Mouse (Mus musculus) forebrain, embryonic 10.5 days (tissue): ENCODE measurements around the gene Zeb2. TPM values are rescaled to one million over a fixed set of nuclear protein-coding genes. Genes with fewer than 3 reads are reported as not detected.
A peak's percentile ranks its signal among the peaks of the same experiment; 100 is the strongest.

ENCODE experiments used
- DNase-seq: peaks from one replicate; pipeline ENCODE4 v3.0.0-alpha.2; 2017; ENCODE audit warnings: low spot score; ENCODE audit errors: extremely low spot score
- H3K27ac ChIP-seq: fragments of 300-500 bp; sonication (generic); 2 replicates; pipeline ENCODE4 v1.5.1; 2016; ENCODE audit warnings: mild to moderate bottlenecking
- H3K27me3 ChIP-seq: fragments of 300-500 bp; sonication (generic); 2 replicates; pipeline ENCODE4 v1.6.1; 2016; ENCODE audit warnings: mild to moderate bottlenecking; ENCODE audit not compliant: poor library complexity, severe bottlenecking
- H3K36me3 ChIP-seq: fragments of 300-500 bp; sonication (generic); replicated peaks from 2 replicates; pipeline ENCODE4 v1.6.1; 2016; ENCODE audit warnings: mild to moderate bottlenecking, moderate library complexity
- H3K4me1 ChIP-seq: fragments of 300-500 bp; sonication (generic); 2 replicates; pipeline ENCODE4 v1.6.1; 2016
- H3K4me3 ChIP-seq: fragments of 300-500 bp; sonication (generic); 2 replicates; pipeline ENCODE4 v1.5.1; 2016; ENCODE audit warnings: mild to moderate bottlenecking, moderate library complexity
- H3K9me3 ChIP-seq: fragments of 300-500 bp; sonication (generic); 2 replicates; pipeline ENCODE4 v1.6.1; 2016; ENCODE audit warnings: mild to moderate bottlenecking, moderate library complexity
- WGBS: fragments of 180-500 bp; shearing (Covaris S2); methylation state at CpG from one replicate; pipeline ENCODE4 v1.1.7; 2016; 5-methylcytosine and 5-hydroxymethylcytosine counted together
- polyA plus RNA-seq: library from polyadenylated mRNA; unstranded; fragments of >200 nt; fragmentation: Nextera tagmentation; extraction: Ambion mirVana; gene quantifications from 2 replicates; pipeline ENCODE4 v1.2.1, GENCODE M21; 2016

The Zeb2 gene
- polyA plus RNA-seq, 1 experiment from 2014 or later, result 30.2 TPM

- no peak for DNase-seq
- Histone ChIP-seq H3K4me3 (no peak overlapping the region), H3K4me1 (peaks cover 59% of the 10 kb centered on the region), H3K27me3 (no peaks in the 10 kb centered on the region), H3K9me3 (no peaks in the 10 kb centered on the region), H3K36me3 (peaks cover 28% of the 10 kb centered on the region), H3K27ac (peak overlapping the region; percentile 63)
- 33% methylated on average over 15 of the region's 15 CpGs for WGBS
Observed at GRCm38 (mm10) chr2:45088435-45089250, 28.6 kb downstream of the Zeb2 start.

DNA sequence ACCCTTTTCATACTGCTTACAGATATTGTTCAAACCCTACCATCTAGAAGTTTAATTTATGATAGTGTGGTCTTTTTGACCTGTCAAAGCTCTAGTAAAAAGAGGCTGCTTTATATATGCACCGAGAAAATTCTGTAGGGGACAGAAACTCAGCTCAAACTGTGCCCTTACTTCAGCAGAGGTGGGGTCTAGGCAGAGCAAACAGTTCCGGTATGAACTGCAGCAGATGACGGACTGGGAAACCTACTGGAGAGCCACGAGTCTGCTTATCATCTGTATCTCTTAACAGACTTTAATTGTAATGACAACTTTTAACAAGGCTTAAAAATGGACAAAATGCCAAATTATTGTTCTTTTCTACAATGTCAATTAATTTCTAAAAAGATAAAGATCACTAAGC lies 30.0 kb downstream of the Zeb2 start:
- no peaks in the 10 kb centered on the region for H3K9me3 ChIP-seq
- H3K4me3 ChIP-seq, result no peak overlapping the region
- 73% methylated on average over 4 of the region's 4 CpGs for WGBS
- no peak for DNase-seq
- H3K4me1 ChIP-seq, result peaks cover 67% of the 10 kb centered on the region
- no peak overlapping the region for H3K27ac ChIP-seq
- no peaks in the 10 kb centered on the region for H3K27me3 ChIP-seq
- H3K36me3 ChIP-seq, result peaks cover 24% of the 10 kb centered on the region

DNA sequence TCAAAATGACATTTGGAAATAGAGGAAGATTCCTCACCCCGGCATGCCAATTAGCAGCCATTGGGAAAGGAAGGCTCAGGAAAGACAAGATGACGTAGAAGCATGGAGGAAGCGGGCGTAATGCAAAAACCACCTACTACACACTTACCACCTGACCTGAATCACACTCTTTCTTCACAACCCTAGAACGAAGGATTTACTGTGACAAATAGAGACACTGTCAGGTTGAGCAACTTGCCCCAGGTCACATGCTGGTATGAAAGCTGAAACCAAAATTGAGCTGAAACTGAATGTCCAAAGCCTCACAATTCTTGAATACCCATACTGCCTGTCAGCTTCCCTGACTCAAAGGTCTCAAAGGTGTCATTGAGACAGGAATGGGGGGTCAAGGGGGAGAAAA lies 31.5 kb downstream of the Zeb2 start:
- Histone ChIP-seq H3K27me3 (no peaks in the 10 kb centered on the region), H3K9me3 (no peaks in the 10 kb centered on the region), H3K27ac (no peak overlapping the region), H3K36me3 (peaks cover 12% of the 10 kb centered on the region), H3K4me1 (peaks cover 70% of the 10 kb centered on the region), H3K4me3 (no peak overlapping the region)
- no peak for DNase-seq
- WGBS, result 87% methylated on average over 5 of the region's 5 CpGs

- Histone ChIP-seq H3K4me1 (peaks cover 48% of the 10 kb centered on the region), H3K4me3 (no peak overlapping the region), H3K9me3 (no peaks in the 10 kb centered on the region), H3K27me3 (no peaks in the 10 kb centered on the region), H3K36me3 (peaks cover 17% of the 10 kb centered on the region), H3K27ac (no peak overlapping the region)
- no peak for DNase-seq
- 80% methylated on average over 10 of the region's 10 CpGs for WGBS
Observed at GRCm38 (mm10) chr2:45083042-45083441, 34.2 kb downstream of the Zeb2 start.

DNA sequence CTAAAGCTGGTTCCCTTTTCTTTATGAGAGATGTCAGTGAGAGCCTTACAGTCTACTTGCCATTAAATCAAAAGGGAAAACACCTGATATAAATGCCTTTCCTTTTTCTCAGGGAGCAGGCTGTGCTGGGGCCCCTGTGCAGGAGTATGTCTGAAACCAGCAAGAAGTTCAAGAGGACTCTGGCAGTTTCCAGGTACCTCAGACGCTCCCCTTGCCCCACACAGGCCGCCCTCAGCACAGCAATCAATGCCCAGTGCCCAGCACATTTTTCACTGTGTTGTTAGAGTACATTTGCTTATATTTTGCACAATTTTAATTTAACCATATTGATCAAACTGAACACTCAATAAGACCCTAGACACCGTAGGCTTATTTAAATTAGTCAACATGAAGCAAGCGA lies 35.6 kb downstream of the Zeb2 start:
- H3K4me3 ChIP-seq, result no peak overlapping the region
- WGBS, result 80% methylated on average over 4 of the region's 4 CpGs
- H3K36me3 ChIP-seq, result peaks cover 29% of the 10 kb centered on the region
- H3K9me3 ChIP-seq, result no peaks in the 10 kb centered on the region
- no peak overlapping the region for H3K27ac ChIP-seq
- DNase-seq, result no peak
- no peaks in the 10 kb centered on the region for H3K27me3 ChIP-seq
- H3K4me1 ChIP-seq, result peaks cover 36% of the 10 kb centered on the region

- H3K36me3 ChIP-seq, result peaks cover 19% of the 10 kb centered on the region
- no peak for DNase-seq
- no peak overlapping the region for H3K27ac ChIP-seq
- peaks cover 48% of the 10 kb centered on the region for H3K4me1 ChIP-seq
- WGBS, result 73% methylated on average over 3 of the region's 3 CpGs
- H3K9me3 ChIP-seq, result no peaks in the 10 kb centered on the region
- no peaks in the 10 kb centered on the region for H3K27me3 ChIP-seq
- H3K4me3 ChIP-seq, result no peak overlapping the region
Observed at GRCm38 (mm10) chr2:45077938-45078487, 39.2 kb downstream of the Zeb2 start.

DNA sequence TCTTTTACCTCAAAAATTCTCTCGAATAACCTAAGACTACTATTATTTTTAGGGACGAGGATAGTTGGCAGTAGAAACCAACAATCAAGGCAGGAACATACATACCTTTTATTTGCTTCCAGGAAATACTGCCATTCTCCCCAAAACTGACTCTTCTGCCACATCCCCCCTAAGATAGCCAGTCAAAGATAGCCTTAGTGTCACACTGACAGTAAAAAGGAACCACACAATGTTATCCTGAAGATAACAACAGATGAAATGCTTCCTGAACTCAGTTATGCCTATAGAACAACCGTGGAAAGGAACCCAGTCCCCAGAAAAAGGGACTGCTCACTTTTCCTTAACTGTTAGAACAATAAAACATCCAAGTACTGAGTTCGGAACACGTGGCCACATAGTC lies 39.8 kb downstream of the Zeb2 start:
- no peaks in the 10 kb centered on the region for H3K9me3 ChIP-seq
- no peaks in the 10 kb centered on the region for H3K27me3 ChIP-seq
- 84% methylated on average over 5 of the region's 5 CpGs for WGBS
- peaks cover 19% of the 10 kb centered on the region for H3K36me3 ChIP-seq
- no peak overlapping the region for H3K4me3 ChIP-seq
- no peak overlapping the region for H3K27ac ChIP-seq
- peaks cover 50% of the 10 kb centered on the region for H3K4me1 ChIP-seq
- DNase-seq, result no peak

- Histone ChIP-seq H3K36me3 (peaks cover 12% of the 10 kb centered on the region), H3K9me3 (no peaks in the 10 kb centered on the region), H3K4me3 (no peak overlapping the region), H3K27me3 (no peaks in the 10 kb centered on the region), H3K4me1 (peaks cover 72% of the 10 kb centered on the region), H3K27ac (peak overlapping the region; percentile 36)
- 13% methylated on average over 6 of the region's 6 CpGs for WGBS
- no peak for DNase-seq
Observed at GRCm38 (mm10) chr2:45073025-45073424, 44.2 kb downstream of the Zeb2 start.

- 76% methylated on average over 5 of the region's 5 CpGs for WGBS
- Histone ChIP-seq H3K4me1 (peaks cover 85% of the 10 kb centered on the region), H3K27me3 (no peaks in the 10 kb centered on the region), H3K27ac (no peak overlapping the region), H3K9me3 (no peaks in the 10 kb centered on the region), H3K4me3 (no peak overlapping the region), H3K36me3 (0 out of 2 replicates have a peak, but pooled peaks cover 2% of the 10 kb centered on the region)
- no peak for DNase-seq
Observed at GRCm38 (mm10) chr2:45071296-45071695, 45.9 kb downstream of the Zeb2 start.

- Histone ChIP-seq H3K4me1 (peaks cover 83% of the 10 kb centered on the region), H3K4me3 (no peak overlapping the region), H3K36me3 (0 out of 2 replicates have a peak, but pooled peaks cover 2% of the 10 kb centered on the region), H3K9me3 (no peaks in the 10 kb centered on the region), H3K27ac (no peak overlapping the region), H3K27me3 (no peaks in the 10 kb centered on the region)
- 81% methylated on average over 6 of the region's 6 CpGs for WGBS
- DNase-seq, result no peak
Observed at GRCm38 (mm10) chr2:45070612-45071276, 46.5 kb downstream of the Zeb2 start.

DNA sequence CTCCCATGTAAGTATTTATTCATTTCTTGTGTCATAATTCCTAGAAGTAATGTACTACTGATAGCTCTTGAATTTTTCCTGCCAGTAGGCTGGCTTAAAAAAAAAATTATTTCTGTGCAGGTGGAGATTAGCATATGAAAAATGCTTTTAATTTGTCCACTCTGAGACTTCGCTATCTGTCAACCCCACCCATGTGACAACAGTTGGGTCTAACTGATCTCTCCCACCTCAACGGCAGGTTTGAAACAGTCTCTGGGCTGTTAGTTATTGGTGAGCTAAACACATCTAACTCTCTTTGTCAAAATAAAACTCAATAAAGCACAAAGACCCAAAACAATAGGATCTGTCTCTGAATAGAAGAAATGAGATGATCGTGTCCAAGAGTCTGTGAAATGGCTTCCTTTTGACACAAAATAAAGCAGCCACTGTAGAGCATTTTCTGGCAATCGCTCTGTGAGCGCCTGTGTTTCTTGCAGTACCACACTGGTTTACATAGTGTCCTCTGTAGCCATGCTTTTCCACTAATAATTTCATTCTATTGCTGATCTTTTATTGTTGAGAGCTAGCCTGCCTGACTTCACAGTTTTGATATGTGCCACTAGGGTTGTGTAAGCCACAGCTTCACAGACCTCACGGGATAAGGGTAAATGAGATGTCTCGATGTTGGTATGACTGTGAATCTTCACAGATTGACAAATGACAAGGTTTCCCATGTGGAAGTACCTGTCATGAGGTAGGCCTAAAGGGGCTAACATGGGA lies 48.2 kb downstream of the Zeb2 start:
- Histone ChIP-seq H3K36me3 (peaks cover 12% of the 10 kb centered on the region; the same call in 1 of the 2 replicates), H3K4me3 (no peak overlapping the region), H3K27ac (no peak overlapping the region), H3K27me3 (no peaks in the 10 kb centered on the region), H3K9me3 (no peaks in the 10 kb centered on the region), H3K4me1 (peaks cover 72% of the 10 kb centered on the region)
- no peak for DNase-seq
- 82% methylated on average over 7 of the region's 7 CpGs for WGBS

- H3K4me1 ChIP-seq, result peaks cover 72% of the 10 kb centered on the region
- DNase-seq, result peak; percentile 40
Observed at GRCm38 (mm10) chr2:45067116-45067515, 50.1 kb downstream of the Zeb2 start.

More at GRCm38 (mm10) chr2:45067116-45067515, 50.1 kb downstream of the Zeb2 start:
- H3K9me3 ChIP-seq, result no peaks in the 10 kb centered on the region
- H3K36me3 ChIP-seq, result peaks cover 12% of the 10 kb centered on the region; the same call in 1 of the 2 replicates
- no peaks in the 10 kb centered on the region for H3K27me3 ChIP-seq
- no peak overlapping the region for H3K4me3 ChIP-seq
- H3K27ac ChIP-seq, result peak overlapping the region; percentile 66
- 33% methylated on average over 5 of the region's 5 CpGs for WGBS
